11 mouse cellular contexts compared by ENCODE assay signal in genomic region chr3:69274664-69275312, GRCm38 (mm10). TPM values are rescaled to one million over a fixed set of nuclear protein-coding genes. Genes with fewer than 3 reads are reported as not detected.
DNase-seq lines count a peak whose midpoint lies in the region; ATAC-seq and TF ChIP-seq lines count a peak whose summit lies in the region.
"Had no signal": no experiment of that assay in that cellular context is flagged by ENCODE, and none has a peak within 500 bp of the region (broad histone marks: within the 10 kb centered on the region; RNA-seq: fewer than 3 reads in every experiment).

No protein-coding gene starts in this region.

- 40% methylated on average over 15 of the region's 15 CpGs for WGBS in forebrain, postnatal 0 days
- WGBS in liver, postnatal 0 days (ENCODE audit: insufficient replicate concordance) = 85% methylated on average over 15 of the region's 15 CpGs
- 83% methylated on average over 15 of the region's 15 CpGs for WGBS in kidney, embryonic 16.5 days

- no peak for TF ChIP-seq EP300 in liver, postnatal 0 days (IDR thresholded peaks at IDR 0.05; ENCODE audit: low read depth)

- H3K27ac ChIP-seq in forebrain, postnatal 0 days (ENCODE audit: low read depth, low read length) = peak overlapping the region; percentile 21; the same call in 1 of the 2 replicates
- H3K27ac ChIP-seq in liver, postnatal 0 days (ENCODE audit: low read depth) = no peak overlapping the region
- H3K27ac ChIP-seq in kidney, embryonic 16.5 days (ENCODE audit: low read length) = no peak overlapping the region

- H3K4me2 ChIP-seq in forebrain, postnatal 0 days (ENCODE audit: low read depth) = peak overlapping the region; percentile 10; the same call in 1 of the 2 replicates
- H3K4me2 ChIP-seq in liver, postnatal 0 days (ENCODE audit: low read depth, low read length) = no peak overlapping the region
- no peak overlapping the region for H3K4me2 ChIP-seq in kidney, embryonic 16.5 days (replicated peaks; ENCODE audit: low read depth, low read length)

- ATAC-seq in cerebellum, adult (ENCODE audit: insufficient number of reproducible peaks, low FRiP score, low TSS enrichment) = peak; percentile 45; the same call in 1 of the 2 replicates
- ATAC-seq in forebrain, postnatal 0 days = peak; percentile 96
- no peak for ATAC-seq in liver, postnatal 0 days
- ATAC-seq in kidney, embryonic 16.5 days (ENCODE audit: low FRiP score, low TSS enrichment) = no peak

- H3K4me1 ChIP-seq in forebrain, postnatal 0 days (ENCODE audit: insufficient read depth) = peaks cover 7% of the 10 kb centered on the region; the same call in 1 of the 2 replicates
- H3K4me1 ChIP-seq in liver, postnatal 0 days (ENCODE audit: insufficient read depth) = no peaks in the 10 kb centered on the region
- no peaks in the 10 kb centered on the region for H3K4me1 ChIP-seq in kidney, embryonic 16.5 days (ENCODE audit: insufficient read depth, low read length)

- H3K27me3 ChIP-seq in forebrain, postnatal 0 days (ENCODE audit: insufficient read depth, low read length) = no peaks in the 10 kb centered on the region
- no peaks in the 10 kb centered on the region for H3K27me3 ChIP-seq in liver, postnatal 0 days (ENCODE audit: insufficient read depth, low read length)
- H3K27me3 ChIP-seq in kidney, embryonic 16.5 days (ENCODE audit: insufficient read depth, low read length) = no peaks in the 10 kb centered on the region

- DNase-seq in cerebellum, adult 8-10 months = no peak
- peak; percentile 82 for DNase-seq in forebrain, postnatal 0 days
- peak; percentile 18 to 22 for DNase-seq in layer of hippocampus, postnatal 36 days
- peak; percentile 55 for DNase-seq in retina, embryonic 14.5 days (ENCODE audit: low spot score)
- DNase-seq in liver, postnatal 0 days = no peak
- DNase-seq in thymus, postnatal 0 days (ENCODE audit: low spot score) = no peak

- no peak overlapping the region for H3K4me3 ChIP-seq in forebrain, postnatal 0 days (ENCODE audit: low read depth, low read length)
- H3K4me3 ChIP-seq in liver, postnatal 0 days (ENCODE audit: low read depth, low read length) = no peak overlapping the region
- H3K4me3 ChIP-seq in kidney, embryonic 16.5 days (ENCODE audit: low read length) = no peak overlapping the region
- H3K4me3 ChIP-seq: erythroblast, embryonic 14.5 days; myocyte had no signal

- no peaks in the 10 kb centered on the region for H3K36me3 ChIP-seq in forebrain, postnatal 0 days (ENCODE audit: insufficient read depth)
- H3K36me3 ChIP-seq in liver, postnatal 0 days (replicated peaks; ENCODE audit: insufficient read depth, low read length) = no peaks in the 10 kb centered on the region
- H3K36me3 ChIP-seq in kidney, embryonic 16.5 days (ENCODE audit: insufficient read depth, low read length) = no peaks in the 10 kb centered on the region

- no peak for TF ChIP-seq CTCF in forebrain, postnatal 0 days (IDR thresholded peaks at IDR 0.05; ENCODE audit: low read depth)
- TF ChIP-seq CTCF in liver, postnatal 0 days (IDR thresholded peaks at IDR 0.05; ENCODE audit: low read depth) = no peak

- H3K9me3 ChIP-seq in forebrain, postnatal 0 days (ENCODE audit: low read length) = no peaks in the 10 kb centered on the region
- no peaks in the 10 kb centered on the region for H3K9me3 ChIP-seq in liver, postnatal 0 days (ENCODE audit: low read length)
- H3K9me3 ChIP-seq in kidney, embryonic 16.5 days (ENCODE audit: low read length) = no peaks in the 10 kb centered on the region

- H3K9ac ChIP-seq in forebrain, postnatal 0 days = peak overlapping the region; percentile 37
- H3K9ac ChIP-seq in liver, postnatal 0 days (replicated peaks) = no peak overlapping the region
- no peak overlapping the region for H3K9ac ChIP-seq in kidney, embryonic 16.5 days (replicated peaks; ENCODE audit: low read length)

RNA-seq across cellular contexts. Expression of gene Ppm1l, which starts 41.9 kb away (rescaled TPM):
- 21.6 and 27.6 TPM in 2 replicates for total RNA-seq in forebrain, postnatal 0 days (2014; rRNA removed)
- polyA plus RNA-seq in forebrain, postnatal 0 days (2015; fragmentation: Nextera tagmentation; extraction: Ambion mirVana) = 13.2 and 19.2 TPM in 2 replicates
- 10 to 100 TPM; 49.7 to 54.0 TPM for total RNA-seq in layer of hippocampus, postnatal 36 days (2021)
- polyA plus RNA-seq in liver, postnatal 0 days (2015; fragmentation: Nextera tagmentation; extraction: Ambion mirVana) = 2.4 and 2.8 TPM in 2 replicates
- polyA plus RNA-seq in kidney, embryonic 16.5 days (2015; fragmentation: Nextera tagmentation; extraction: Ambion mirVana) = 5.7 and 6.0 TPM in 2 replicates
- 5.1 and 5.9 TPM in 2 replicates for polyA plus RNA-seq in thymus, postnatal 0 days (2015; fragmentation: Nextera tagmentation; extraction: Ambion mirVana)

RNA-seq across cellular contexts. Expression of gene Arl14, which starts 52.6 kb away (rescaled TPM):
- not detected in 2 replicates for total RNA-seq in forebrain, postnatal 0 days (2014; rRNA removed)
- polyA plus RNA-seq in forebrain, postnatal 0 days (2015; fragmentation: Nextera tagmentation; extraction: Ambion mirVana) = not detected in 2 replicates
- not detected for total RNA-seq in layer of hippocampus, postnatal 36 days (2021)
- polyA plus RNA-seq in liver, postnatal 0 days (2015; fragmentation: Nextera tagmentation; extraction: Ambion mirVana) = not detected in 2 replicates
- 0.21 and 0.30 TPM in 2 replicates for polyA plus RNA-seq in kidney, embryonic 16.5 days (2015; fragmentation: Nextera tagmentation; extraction: Ambion mirVana)
- 0.12 TPM in 1 of 2 replicates, not detected in the other for polyA plus RNA-seq in thymus, postnatal 0 days (2015; fragmentation: Nextera tagmentation; extraction: Ambion mirVana)
- polyA plus RNA-seq: erythroblast, embryonic 14.5 days; limb, embryonic 11.5 days; myocyte had no signal

Comparison
In these comparisons a context has a peak if more than half of its experiments do, and no peak if none do; other contexts are left out.
1. ATAC-seq: peak in cerebellum, adult (single experiment) and forebrain, postnatal 0 days (single experiment); none in liver, postnatal 0 days (single experiment) and kidney, embryonic 16.5 days (single experiment).
2. DNase-seq: peak in forebrain, postnatal 0 days (single experiment), layer of hippocampus, postnatal 36 days (2 of 2) and retina, embryonic 14.5 days (single experiment); none in cerebellum, adult 8-10 months (single experiment), liver, postnatal 0 days (single experiment) and thymus, postnatal 0 days (single experiment).